Mouse (Mus musculus): Measurements from ENCODE around the gene Coa7.

DNA sequence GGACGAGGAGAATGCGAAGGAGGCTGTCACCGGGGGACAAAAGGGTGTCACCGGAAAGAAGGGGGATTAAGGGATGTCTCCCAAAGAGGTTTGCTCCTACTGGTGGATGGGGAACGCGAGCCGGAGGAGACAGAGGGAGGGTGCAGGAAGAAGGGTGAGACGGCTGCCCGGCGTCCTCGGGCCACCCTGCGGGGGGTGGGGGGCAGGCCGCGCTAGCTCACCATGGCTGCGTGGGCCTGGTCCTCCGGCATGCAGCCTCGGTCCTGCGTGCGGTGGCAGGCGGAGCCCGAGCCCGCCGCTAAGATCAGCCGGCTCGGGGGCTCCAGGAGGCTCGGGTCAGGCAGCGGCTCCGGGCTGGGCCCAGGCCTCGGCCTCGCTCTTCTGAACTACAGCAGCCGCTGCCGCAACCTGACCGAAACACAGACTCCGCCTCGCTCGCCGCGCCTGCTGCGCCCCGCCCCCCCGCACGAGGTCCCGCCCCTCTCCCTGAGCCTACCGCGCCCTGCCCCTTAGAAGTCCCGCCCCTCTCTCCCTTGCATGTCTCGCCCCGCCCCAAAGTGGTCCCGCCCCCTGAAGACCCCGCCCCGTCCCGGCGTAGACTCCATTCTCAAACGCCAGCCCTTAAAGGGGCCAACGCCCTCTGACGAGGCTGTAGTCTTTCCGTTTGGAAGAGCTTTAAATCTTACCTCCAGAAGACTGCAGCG lies 27.1 kb upstream of the Coa7 start, which contains the start of gene Zyg11b:
- TF ChIP-seq POLR2A (IDR thresholded peaks at IDR 0.05; ENCODE audit: control insufficient read depth, extremely low read depth, insufficient read depth, low read length, poor library complexity) = peak; percentile 75
- no peak for TF ChIP-seq CTCF (IDR thresholded peaks at IDR 0.05; ENCODE audit: borderline replicate concordance, control insufficient read depth, extremely low read depth, insufficient read depth, low read length, poor library complexity)

All from thymus, adult 2 months (tissue).